In genomic region chr2:22739369-22739768, GRCm38 (mm10) we compare ENCODE assay signal across 14 mouse cellular contexts. TPM values are rescaled to one million over a fixed set of nuclear protein-coding genes. Genes with fewer than 3 reads are reported as not detected.
A peak's percentile ranks its signal among the peaks of the same experiment; 100 is the strongest.
DNase-seq lines count a peak whose midpoint lies in the region; ATAC-seq and TF ChIP-seq lines count a peak whose summit lies in the region.
"Had no signal": no experiment of that assay in that cellular context is flagged by ENCODE, and none has a peak within 500 bp of the region (broad histone marks: within the 10 kb centered on the region; RNA-seq: fewer than 3 reads in every experiment).

No protein-coding gene starts in this region.

- no peaks in the 10 kb centered on the region for H3K9me3 ChIP-seq in hindbrain, postnatal 0 days (ENCODE audit: low read length)
- H3K9me3 ChIP-seq in hindbrain, embryonic 13.5 days = no peaks in the 10 kb centered on the region
- H3K9me3 ChIP-seq in CH12.LX (replicated peaks; ENCODE audit: low read length) = peaks cover 5% of the 10 kb centered on the region
- H3K9me3 ChIP-seq: forebrain, embryonic 10.5 days; limb, embryonic 12.5 days had no signal

- ATAC-seq in hindbrain, postnatal 0 days = no peak
- ATAC-seq in hindbrain, embryonic 13.5 days (ENCODE audit: low FRiP score) = no peak

- intact Hi-C loops in left cerebral cortex, postnatal 4 days (cut with DNase I) = no loop called here

- no peak for TF ChIP-seq EP300 in CH12.LX (IDR thresholded peaks at IDR 0.05; ENCODE audit: low read length)

- no peak overlapping the region for H3K27ac ChIP-seq in hindbrain, postnatal 0 days
- H3K27ac ChIP-seq in hindbrain, embryonic 13.5 days = no peak overlapping the region
- H3K27ac ChIP-seq in CH12.LX (ENCODE audit: insufficient read depth, low read depth) = no peak overlapping the region
- H3K27ac ChIP-seq: forebrain, embryonic 10.5 days; layer of hippocampus, adult 2 months; limb, embryonic 12.5 days had no signal

- no peak overlapping the region for H3K9ac ChIP-seq in hindbrain, postnatal 0 days (replicated peaks; ENCODE audit: low read length)
- no peak overlapping the region for H3K9ac ChIP-seq in hindbrain, embryonic 13.5 days
- no peak overlapping the region for H3K9ac ChIP-seq in CH12.LX (ENCODE audit: insufficient read depth, low read depth)
- H3K9ac ChIP-seq: limb, embryonic 12.5 days had no signal

- no peak overlapping the region for H3K4me2 ChIP-seq in hindbrain, postnatal 0 days (ENCODE audit: low read depth, low read length)
- no peak overlapping the region for H3K4me2 ChIP-seq in hindbrain, embryonic 13.5 days
- H3K4me2 ChIP-seq in CH12.LX (ENCODE audit: insufficient read depth, low read depth, poor library complexity, severe bottlenecking) = no peak overlapping the region
- H3K4me2 ChIP-seq: limb, embryonic 12.5 days had no signal

- DNase-seq in hindbrain, postnatal 0 days (ENCODE audit: low spot score) = peak; percentile 10
- DNase-seq in CH12.LX (ENCODE audit: extremely low read depth) (peak; percentile 53), ZHBTc4 (ENCODE audit: low read depth, low spot score) (peak; percentile 93)
- peak; percentile 13 for DNase-seq in kidney, postnatal 14 days
- no peak for DNase-seq in testis, postnatal 10 days (ENCODE audit: low spot score)
- no peak for DNase-seq in left cerebral cortex, postnatal 4 days
- DNase-seq in lung, postnatal 36 days = no peak
- DNase-seq: heart, postnatal 4 days; lung, postnatal 4 days; thymus, adult 2 months had no signal

- H3K79me2 ChIP-seq in CH12.LX (replicated peaks; ENCODE audit: control insufficient read depth, extremely low read depth, insufficient read depth, poor library complexity, severe bottlenecking) = no peaks in the 10 kb centered on the region

- no peak for TF ChIP-seq CTCF in hindbrain, postnatal 0 days (IDR thresholded peaks at IDR 0.05; ENCODE audit: low read depth)
- TF ChIP-seq CTCF in CH12.LX (conservative IDR thresholded peaks at IDR 0.05 in 1 of 2, IDR thresholded peaks at IDR 0.05 in 1 of 2; ENCODE audit: low read depth in 2 of 2, low read length in 2 of 2) = no peak

- TF ChIP-seq POLR2A in CH12.LX (IDR thresholded peaks at IDR 0.05; ENCODE audit: low read depth, low read length) = no peak

- H3K27me3 ChIP-seq in hindbrain, postnatal 0 days (ENCODE audit: insufficient read depth, low read length) = no peaks in the 10 kb centered on the region
- no peaks in the 10 kb centered on the region for H3K27me3 ChIP-seq in hindbrain, embryonic 13.5 days
- H3K27me3 ChIP-seq in CH12.LX (replicated peaks) = no peaks in the 10 kb centered on the region
- H3K27me3 ChIP-seq: limb, embryonic 12.5 days had no signal

- no peaks in the 10 kb centered on the region for H3K4me1 ChIP-seq in hindbrain, postnatal 0 days (ENCODE audit: insufficient read depth, low read length)
- peaks cover 3% of the 10 kb centered on the region; the same call in 1 of the 2 replicates for H3K4me1 ChIP-seq in hindbrain, embryonic 13.5 days (replicated peaks)
- no peaks in the 10 kb centered on the region for H3K4me1 ChIP-seq in CH12.LX (ENCODE audit: control insufficient read depth in 1 of 2, insufficient read depth in 2 of 2)
- H3K4me1 ChIP-seq: forebrain, embryonic 10.5 days; limb, embryonic 12.5 days had no signal

- no peaks in the 10 kb centered on the region for H3K36me3 ChIP-seq in hindbrain, postnatal 0 days (ENCODE audit: insufficient read depth, low read length)
- H3K36me3 ChIP-seq in hindbrain, embryonic 13.5 days = no peaks in the 10 kb centered on the region
- H3K36me3 ChIP-seq in CH12.LX (replicated peaks in 1 of 2; ENCODE audit: control insufficient read depth in 1 of 2, insufficient read depth in 1 of 2, low read length in 1 of 2) = no peaks in the 10 kb centered on the region
- H3K36me3 ChIP-seq: forebrain, embryonic 10.5 days; limb, embryonic 12.5 days had no signal

- in situ Hi-C loops in CH12.LX (cut with MboI; ENCODE audit: low pct_ligation_motif_present, low pct_unique_long_range_greater_than_20kb, low sequenced_read_pairs) = no loop called here

- 94% methylated on average over 1 of the region's 1 CpGs for WGBS in hindbrain, postnatal 0 days
- 52% methylated on average over 1 of the region's 1 CpGs for WGBS in hindbrain, embryonic 13.5 days

- dilution Hi-C loops in CH12.LX (cut with MboI; ENCODE audit: extremely low pct_ligation_motif_present, extremely low pct_unique_long_range_greater_than_20kb, low sequenced_read_pairs) = no loop called here

- TF ChIP-seq RAD21 in CH12.LX (IDR thresholded peaks at IDR 0.05; ENCODE audit: low read depth, low read length) = no peak

- no peak overlapping the region for H3K4me3 ChIP-seq in hindbrain, postnatal 0 days (ENCODE audit: low read length)
- H3K4me3 ChIP-seq in hindbrain, embryonic 13.5 days = no peak overlapping the region
- no peak overlapping the region for H3K4me3 ChIP-seq in CH12.LX (replicated peaks in 1 of 3; ENCODE audit: low read depth in 2 of 3, low read length in 2 of 3, poor library complexity in 1 of 3)
- H3K4me3 ChIP-seq: forebrain, embryonic 10.5 days; layer of hippocampus, adult 2 months; limb, embryonic 12.5 days had no signal

TF ChIP-seq in CH12.LX, 34 proteins besides CTCF, POLR2A, EP300 and RAD21:
- TF ChIP-seq NELFE (IDR thresholded peaks at IDR 0.05; ENCODE audit: low read depth, low read length) (no peak), HCFC1 (IDR thresholded peaks at IDR 0.05; ENCODE audit: low read depth, low read length) (no peak), E2F4 (IDR thresholded peaks at IDR 0.05; ENCODE audit: insufficient replicate concordance, low read depth, low read length) (no peak), POLR2AphosphoS2 (IDR thresholded peaks at IDR 0.05; ENCODE audit: low read depth, low read length) (no peak), ELF1 (IDR thresholded peaks at IDR 0.05; ENCODE audit: low read depth, low read length) (no peak), MYC (IDR thresholded peaks at IDR 0.05; ENCODE audit: low read depth, low read length) (no peak), USF1 (IDR thresholded peaks at IDR 0.05; ENCODE audit: low read depth, low read length) (no peak), ZMIZ1 (IDR thresholded peaks at IDR 0.05; ENCODE audit: low read depth, low read length) (no peak), RCOR1 (conservative IDR thresholded peaks at IDR 0.05; ENCODE audit: low read depth, low read length) (no peak), JUND (conservative IDR thresholded peaks at IDR 0.05; ENCODE audit: low read depth, low read length) (no peak), MAZ (IDR thresholded peaks at IDR 0.05; ENCODE audit: low read depth, low read length) (no peak), IRF4 (IDR thresholded peaks at IDR 0.05; ENCODE audit: low read depth, low read length) (no peak), NRF1 (IDR thresholded peaks at IDR 0.05; ENCODE audit: low read depth, low read length) (no peak), UBTF (IDR thresholded peaks at IDR 0.05; ENCODE audit: low read depth, low read length) (no peak), MXI1 (IDR thresholded peaks at IDR 0.05; ENCODE audit: low read depth, low read length) (no peak)

RNA-seq across cellular contexts. Expression of gene Apbb1ip, which starts 34.5 kb away (rescaled TPM):
- 0.10 and 1.0 TPM in 2 replicates for total RNA-seq in hindbrain, postnatal 0 days (2014; rRNA removed)
- 1.7 and 2.5 TPM in 2 replicates for polyA plus RNA-seq in hindbrain, postnatal 0 days (2015; fragmentation: Nextera tagmentation; extraction: Ambion mirVana)
- 1.6 TPM in 2 replicates for polyA plus RNA-seq in hindbrain, embryonic 13.5 days (2015; fragmentation: Nextera tagmentation; extraction: Ambion mirVana)
- total RNA-seq in CH12.LX (2012; rRNA removed) (4.0 and 5.6 TPM in 2 replicates), CH12.LX (2014; rRNA removed) (2.7 and 3.5 TPM in 2 replicates)
- polyA plus RNA-seq in CH12.LX (2012; ENCODE audit: insufficient read length, low read depth) = 51.4 and 59.9 TPM in 2 replicates
- total RNA-seq in left cerebral cortex, postnatal 4 days (2021) = 1 to 10 TPM; 3.2 TPM

Comparison
In these comparisons a context has a peak if more than half of its experiments do, and no peak if none do; other contexts are left out.
1. DNase-seq: peak in hindbrain, postnatal 0 days (single experiment), CH12.LX (single experiment), ZHBTc4 (single experiment) and kidney, postnatal 14 days (single experiment); none in testis, postnatal 10 days (single experiment), left cerebral cortex, postnatal 4 days (single experiment) and lung, postnatal 36 days (single experiment).